Mouse (Mus musculus) forebrain, embryonic 16.5 days (tissue): ENCODE data around the gene Dusp8. TPM values are rescaled to one million over a fixed set of nuclear protein-coding genes. Genes with fewer than 3 reads are reported as not detected.

Experiments used
- ATAC-seq: fragments of 200-750 bp; cut with Nextera tagmentation; 2 replicates; pipeline ENCODE4 v1.8.0; 2017; ENCODE audit warnings: mild to moderate bottlenecking, moderate library complexity
- H3K27ac ChIP-seq: fragments of 300-500 bp; sonication (generic); 2 replicates; pipeline ENCODE4 v1.5.1; 2014; ENCODE audit warnings: low read length, control low read depth
- H3K27me3 ChIP-seq: fragments of 300-500 bp; sonication (generic); replicated peaks from 2 replicates; pipeline ENCODE4 v1.6.1; 2014; ENCODE audit warnings: low read length; ENCODE audit not compliant: control insufficient read depth, insufficient read depth
- H3K36me3 ChIP-seq: fragments of 300-500 bp; sonication (generic); 2 replicates; pipeline ENCODE4 v1.6.1; 2014; ENCODE audit not compliant: control insufficient read depth, insufficient read depth
- H3K4me1 ChIP-seq: fragments of 300-500 bp; sonication (generic); replicated peaks from 2 replicates; pipeline ENCODE4 v1.6.1; 2014; ENCODE audit warnings: low read length; ENCODE audit not compliant: control insufficient read depth, insufficient read depth
- H3K4me2 ChIP-seq: fragments of 300-500 bp; sonication (generic); 2 replicates; pipeline ENCODE4 v1.6.1; 2014; ENCODE audit warnings: mild to moderate bottlenecking, low read length, control low read depth
- H3K4me3 ChIP-seq: fragments of 300-500 bp; sonication (generic); replicated peaks from 2 replicates; pipeline ENCODE4 v1.5.1; 2014; ENCODE audit warnings: mild to moderate bottlenecking, low read length, control low read depth
- H3K9ac ChIP-seq: fragments of 300-500 bp; sonication (generic); replicated peaks from 2 replicates; pipeline ENCODE4 v1.6.1; 2014; ENCODE audit warnings: low read depth, low read length, control low read depth
- H3K9me3 ChIP-seq: fragments of 300-500 bp; sonication (generic); 2 replicates; pipeline ENCODE4 v1.6.1; 2016; ENCODE audit warnings: low read length; ENCODE audit not compliant: control insufficient read depth
- WGBS: fragments of 180-500 bp; shearing (Covaris S2); extraction: QIAGEN DNeasy Blood & Tissue Kit; methylation state at CpG from one replicate; pipeline ENCODE4 v1.1.7; 2014; 5-methylcytosine and 5-hydroxymethylcytosine counted together
- polyA plus RNA-seq: library from polyadenylated mRNA; unstranded; fragments of >200 nt; fragmentation: Nextera tagmentation; extraction: Ambion mirVana; gene quantifications from 2 replicates; pipeline ENCODE4 v1.2.1, GENCODE M21; 2015

The Dusp8 gene
- polyA plus RNA-seq, 1 experiment from 2014 or later: 98.7 TPM

GRCm38 (mm10) chr7:142079365-142079764 is 16.3 kb downstream of the Dusp8 start:
- H3K4me2 ChIP-seq: no peak overlapping the region
- H3K9ac ChIP-seq: no peak overlapping the region
- H3K27ac ChIP-seq: no peak overlapping the region
- H3K4me3 ChIP-seq: no peak overlapping the region
- H3K9me3 ChIP-seq: no peaks in the 10 kb centered on the region
- peaks cover 6% of the 10 kb centered on the region for H3K4me1 ChIP-seq
- ATAC-seq: no peak
- H3K36me3 ChIP-seq: peaks cover 15% of the 10 kb centered on the region; the same call in 1 of the 2 replicates
- H3K27me3 ChIP-seq: no peaks in the 10 kb centered on the region
- WGBS: 65% methylated on average over 5 of the region's 5 CpGs

GRCm38 (mm10) chr7:142077138-142077537 is 18.5 kb downstream of the Dusp8 start:
- no peaks in the 10 kb centered on the region for H3K9me3 ChIP-seq
- H3K9ac ChIP-seq: no peak overlapping the region
- H3K36me3 ChIP-seq: peaks cover 6% of the 10 kb centered on the region; the same call in 1 of the 2 replicates
- 73% methylated on average over 3 of the region's 3 CpGs for WGBS
- H3K4me2 ChIP-seq: no peak overlapping the region
- no peaks in the 10 kb centered on the region for H3K27me3 ChIP-seq
- ATAC-seq: no peak
- no peak overlapping the region for H3K27ac ChIP-seq
- H3K4me3 ChIP-seq: no peak overlapping the region
- no peaks in the 10 kb centered on the region; the same call in 1 of the 2 replicates for H3K4me1 ChIP-seq

- Histone ChIP-seq H3K9ac (no peak overlapping the region), H3K4me1 (peaks cover 8% of the 10 kb centered on the region), H3K27ac (no peak overlapping the region), H3K27me3 (no peaks in the 10 kb centered on the region), H3K4me2 (no peak overlapping the region), H3K36me3 (peaks cover 1% of the 10 kb centered on the region; the same call in 1 of the 2 replicates), H3K4me3 (no peak overlapping the region), H3K9me3 (no peaks in the 10 kb centered on the region)
- 72% methylated on average over 8 of the region's 8 CpGs for WGBS
- ATAC-seq: no peak
These were observed 21.3 kb downstream of the Dusp8 start for GRCm38 (mm10) chr7:142074146-142074886.

DNA sequence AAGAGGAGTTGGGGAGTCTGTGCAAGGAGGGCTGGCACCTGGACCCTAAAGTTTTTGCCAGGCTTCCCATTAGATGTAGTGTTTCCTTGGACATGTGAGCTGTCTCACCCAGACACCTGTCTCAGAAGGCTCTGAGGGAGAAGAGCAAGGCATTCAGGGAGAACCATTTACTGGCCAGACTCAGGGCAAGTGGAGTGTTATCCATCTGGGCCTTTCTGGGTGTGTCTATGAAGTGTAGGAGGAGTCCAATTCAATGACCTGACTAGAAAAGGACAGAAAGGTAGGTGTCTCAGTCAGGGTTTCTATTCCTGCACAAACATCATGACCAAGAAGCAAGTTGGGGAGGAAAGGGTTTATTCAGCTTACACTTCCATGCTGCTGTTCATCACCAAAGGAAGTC is 23.9 kb downstream of the Dusp8 start:
- no peaks in the 10 kb centered on the region for H3K9me3 ChIP-seq
- no peak overlapping the region for H3K27ac ChIP-seq
- H3K4me3 ChIP-seq: no peak overlapping the region
- H3K4me2 ChIP-seq: no peak overlapping the region
- ATAC-seq: no peak
- no peak overlapping the region for H3K9ac ChIP-seq
- H3K4me1 ChIP-seq: peaks cover 8% of the 10 kb centered on the region
- no peaks in the 10 kb centered on the region; the same call in 1 of the 2 replicates for H3K27me3 ChIP-seq
- H3K36me3 ChIP-seq: no peaks in the 10 kb centered on the region

- H3K9ac ChIP-seq: 0 out of 2 replicates have a peak overlapping the region, but pooled peaks have one; percentile 18
- peak; percentile 40; the same call in 1 of the 2 replicates for ATAC-seq
- WGBS: 4% methylated on average over 8 of the region's 10 CpGs
These were observed 24.4 kb downstream of the Dusp8 start for GRCm38 (mm10) chr7:142071212-142071578.

GRCm38 (mm10) chr7:142070458-142071211 is 25.0 kb downstream of the Dusp8 start:
- peak; percentile 77 for ATAC-seq

More at GRCm38 (mm10) chr7:142071212-142071578, 24.4 kb downstream of the Dusp8 start:
- Histone ChIP-seq H3K4me2 (peak overlapping the region; percentile 43), H3K36me3 (no peaks in the 10 kb centered on the region), H3K27me3 (no peaks in the 10 kb centered on the region; the same call in 1 of the 2 replicates), H3K27ac (no peak overlapping the region), H3K4me3 (0 out of 2 replicates have a peak overlapping the region, but pooled peaks have one; percentile 1), H3K9me3 (no peaks in the 10 kb centered on the region), H3K4me1 (peaks cover 8% of the 10 kb centered on the region)

GRCm38 (mm10) chr7:142068429-142068828 is 27.2 kb downstream of the Dusp8 start:
- H3K4me2 ChIP-seq: no peak overlapping the region
- no peaks in the 10 kb centered on the region; the same call in 1 of the 2 replicates for H3K27me3 ChIP-seq
- ATAC-seq: no peak
- WGBS: 62% methylated on average over 4 of the region's 4 CpGs
- H3K36me3 ChIP-seq: no peaks in the 10 kb centered on the region
- H3K9ac ChIP-seq: no peak overlapping the region
- no peaks in the 10 kb centered on the region for H3K9me3 ChIP-seq
- peaks cover 8% of the 10 kb centered on the region for H3K4me1 ChIP-seq
- no peak overlapping the region for H3K4me3 ChIP-seq
- no peak overlapping the region for H3K27ac ChIP-seq

More at GRCm38 (mm10) chr7:142070458-142071211, 25.0 kb downstream of the Dusp8 start:
- H3K27ac ChIP-seq: no peak overlapping the region
- no peaks in the 10 kb centered on the region; the same call in 1 of the 2 replicates for H3K27me3 ChIP-seq
- 0 out of 2 replicates have a peak overlapping the region, but pooled peaks have one; percentile 18 for H3K9ac ChIP-seq
- H3K4me3 ChIP-seq: 0 out of 2 replicates have a peak overlapping the region, but pooled peaks have one; percentile 1
- H3K4me1 ChIP-seq: peaks cover 8% of the 10 kb centered on the region
- 15% methylated on average over 13 of the region's 13 CpGs for WGBS
- H3K36me3 ChIP-seq: no peaks in the 10 kb centered on the region
- peak overlapping the region; percentile 43 for H3K4me2 ChIP-seq
- no peaks in the 10 kb centered on the region for H3K9me3 ChIP-seq

- Histone ChIP-seq H3K4me1 (peaks cover 20% of the 10 kb centered on the region), H3K4me3 (peak within 1 kb of the TSS; percentile 94), H3K4me2 (peak within 1 kb of the TSS; percentile 92), H3K9me3 (no peaks in the 10 kb centered on the region), H3K9ac (peak within 1 kb of the TSS; percentile 84), H3K27ac (peak within 1 kb of the TSS; percentile 37), H3K27me3 (0 out of 2 replicates have a peak, but pooled peaks cover 2% of the 10 kb centered on the region), H3K36me3 (no peaks in the 10 kb centered on the region)
- ATAC-seq: peak; percentile 96
- 1% methylated on average over 37 of the region's 49 CpGs for WGBS
These were observed 34.6 kb downstream of the Dusp8 start, which contains the start of gene Mob2 for GRCm38 (mm10) chr7:142060931-142061565. Gene Mob2 (minus strand): TSS chr7:142061065.
